Mouse (Mus musculus): ENCODE data around the gene Bglap2.
"Not testable (repeated sequence)": the region's sequence is repeated elsewhere in the genome, so short reads cannot be mapped to it uniquely, and the experiment has no call there.

Bglap2 gene

DNA sequence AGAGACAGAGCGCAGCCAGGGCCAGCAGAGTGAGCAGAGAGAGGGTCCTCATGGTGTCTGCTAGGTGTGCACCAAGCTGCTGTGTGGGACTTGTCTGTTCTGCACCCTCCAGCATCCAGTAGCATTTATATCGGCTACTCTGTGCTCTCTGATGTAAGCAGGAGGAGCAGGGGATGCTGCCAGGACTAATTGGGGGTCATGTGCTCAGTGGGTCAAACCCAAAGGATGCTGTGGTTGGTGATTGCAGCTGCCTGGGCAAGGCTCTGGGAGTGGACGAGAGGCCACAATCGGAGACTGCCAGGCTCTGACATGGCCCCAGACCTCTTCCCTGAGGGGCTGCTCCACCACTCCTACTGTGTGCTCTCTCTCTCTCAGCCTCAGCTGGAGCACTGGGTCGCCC is at the start of gene Bglap2:
Gene Bglap2 (minus strand): TSS at position 101 of the 400 bp plus-strand sequence.
- not testable (repeated sequence) for DNase-seq (ENCODE audit: low spot score)

DNA sequence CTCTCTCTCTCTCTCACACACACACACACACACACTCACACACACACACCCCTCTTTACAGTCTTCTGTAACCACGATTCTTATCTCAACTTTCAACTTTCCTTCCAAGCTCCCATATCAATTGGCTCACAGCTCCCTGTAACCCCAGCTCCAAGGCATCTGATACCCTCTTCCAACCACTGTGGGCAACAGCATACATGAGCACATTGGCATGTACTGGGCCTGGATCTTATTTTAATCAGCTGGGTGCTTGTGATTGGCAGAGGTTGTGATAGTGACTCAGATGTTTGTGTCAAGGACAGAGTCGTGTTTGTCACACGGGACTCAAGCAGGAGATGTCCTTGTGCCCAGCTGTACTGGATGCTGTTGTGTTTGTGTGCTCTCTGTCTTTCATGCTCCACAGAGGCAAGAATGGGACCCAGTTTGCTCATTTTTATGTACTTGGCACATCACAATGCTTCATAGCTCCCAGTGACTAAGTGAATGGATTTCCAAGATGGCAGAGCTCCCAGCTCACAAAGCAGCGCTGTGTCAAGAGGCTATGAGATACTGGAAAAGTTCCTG is 48.9 kb upstream of the Bglap2 start:
- DNase-seq (ENCODE audit: low spot score) = no peak

DNA sequence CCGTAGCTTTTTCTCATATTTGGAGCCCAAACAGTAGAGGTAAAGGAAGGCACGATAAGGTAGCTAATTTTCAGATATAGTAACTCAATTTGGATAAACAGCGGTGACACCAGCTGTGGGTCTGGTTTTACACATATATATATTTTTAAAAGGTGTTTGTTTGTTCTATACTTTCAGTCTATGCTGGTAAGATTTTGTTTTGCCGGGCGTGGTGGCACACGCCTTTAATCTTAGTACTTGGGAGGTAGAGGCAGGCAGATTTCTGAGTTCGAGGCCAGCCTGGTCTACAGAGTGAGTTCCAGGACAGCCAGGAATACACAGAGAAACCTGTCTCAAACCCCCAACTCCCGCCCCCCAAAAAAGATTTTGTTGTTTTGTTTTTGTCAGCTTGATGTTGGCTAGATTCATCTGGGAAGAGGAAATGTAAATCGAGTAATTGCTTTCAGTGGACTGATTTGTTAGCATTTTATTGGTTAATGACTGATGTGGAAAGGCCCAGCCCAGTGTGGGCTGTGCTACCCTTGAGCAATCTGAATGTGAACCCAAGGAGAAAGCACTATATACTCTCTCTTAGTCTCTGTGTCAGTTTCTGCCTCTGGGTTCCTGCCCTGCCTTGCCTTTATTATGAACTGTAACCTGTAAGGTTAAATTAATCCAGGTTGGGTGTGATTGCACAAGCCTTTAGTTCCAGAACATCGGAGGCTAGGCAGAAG is 47.4 kb upstream of the Bglap2 start:
- no peak for DNase-seq (ENCODE audit: low spot score)

DNA sequence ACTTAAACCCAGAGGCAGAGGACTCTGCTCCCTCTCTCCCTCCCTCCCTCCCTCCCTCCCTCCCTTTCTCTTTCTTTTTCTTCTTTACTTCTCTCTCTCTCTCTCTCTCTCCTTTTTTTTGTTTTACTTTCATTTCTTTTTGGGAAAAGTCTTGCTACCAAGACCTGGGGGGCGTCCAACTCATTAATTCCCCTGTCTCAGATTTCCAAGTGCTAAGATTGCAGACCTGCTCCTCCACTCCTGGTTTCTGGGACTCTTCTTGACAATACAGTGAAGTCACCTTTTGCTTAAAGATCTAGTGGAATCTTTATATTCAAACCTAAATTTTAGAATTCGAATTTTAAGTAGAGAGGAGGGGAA is 46.8 kb upstream of the Bglap2 start:
- no peak for DNase-seq (ENCODE audit: low spot score)

DNA sequence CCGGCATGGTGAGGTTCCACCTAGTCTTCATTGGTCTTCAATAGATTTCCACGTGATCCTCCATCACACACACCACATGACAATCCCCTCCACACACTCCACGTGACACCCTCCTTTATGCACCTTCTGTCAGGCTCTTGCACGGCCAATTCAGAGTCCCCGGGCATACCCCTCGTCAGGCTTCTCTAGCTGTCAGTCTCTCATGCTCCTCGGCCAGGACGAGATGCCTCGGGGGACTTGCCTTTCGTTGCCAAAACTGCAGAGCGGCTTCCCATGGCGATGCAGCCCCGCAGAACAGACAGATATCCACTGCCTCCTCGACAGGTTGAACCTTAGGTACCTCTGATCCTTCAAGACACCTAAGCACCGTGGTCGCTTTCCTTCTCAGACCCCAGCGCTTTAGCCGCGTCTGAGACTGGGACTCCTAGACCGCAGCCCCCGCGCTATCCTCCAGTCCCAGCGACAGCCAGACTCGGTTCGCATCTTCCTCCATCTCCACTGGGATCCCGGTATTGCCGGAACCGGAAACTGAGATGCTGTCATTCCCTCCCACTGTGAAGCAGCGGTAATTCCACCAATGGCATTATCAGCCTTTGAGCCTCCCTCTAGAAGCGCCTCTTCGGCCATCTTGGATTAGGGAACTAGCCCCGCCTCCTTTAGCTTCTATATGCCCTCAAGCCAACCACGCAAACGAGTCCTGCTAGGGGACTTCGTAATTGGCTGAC is 46.3 kb upstream of the Bglap2 start, which contains the start of gene Slc25a44:
Gene Slc25a44 (minus strand): TSS at position 535 of the 725 bp plus-strand sequence.
- peak; percentile 96 for DNase-seq (ENCODE audit: low spot score)

DNA sequence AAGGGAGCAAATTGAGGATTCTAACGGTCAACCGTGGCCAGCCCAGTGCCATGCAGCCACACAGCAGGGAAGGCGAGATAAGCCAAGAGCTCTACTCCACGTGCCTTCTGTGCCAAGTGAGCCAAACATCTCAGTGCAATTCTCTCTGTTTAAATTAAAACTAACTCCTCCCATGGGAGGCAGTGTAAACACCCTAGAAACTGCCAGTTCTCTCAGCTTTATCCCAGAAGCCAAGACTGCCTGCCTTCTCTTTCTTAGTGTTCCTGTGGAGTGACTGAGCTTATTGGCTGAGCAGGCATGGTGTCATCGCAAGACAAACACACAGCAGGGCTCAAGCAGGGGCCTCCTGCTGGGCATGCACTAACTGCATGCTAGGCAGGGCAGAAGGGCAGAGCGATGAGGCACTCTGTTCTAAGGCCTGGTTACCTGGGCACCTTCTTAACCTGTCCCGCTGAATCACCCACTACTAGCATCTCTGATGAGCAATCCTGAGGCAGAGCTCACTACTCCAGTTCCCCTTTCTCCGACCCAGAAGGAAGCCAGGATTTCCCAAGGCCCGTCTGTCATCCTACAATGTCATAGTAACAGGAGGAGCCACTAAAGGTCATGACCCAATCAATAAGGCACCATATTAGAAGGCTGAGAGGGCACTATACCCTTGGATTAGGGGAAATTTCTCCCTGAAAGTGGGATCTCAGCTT is 43.7 kb upstream of the Bglap2 start:
- DNase-seq (ENCODE audit: low spot score) = peak; percentile 56

DNA sequence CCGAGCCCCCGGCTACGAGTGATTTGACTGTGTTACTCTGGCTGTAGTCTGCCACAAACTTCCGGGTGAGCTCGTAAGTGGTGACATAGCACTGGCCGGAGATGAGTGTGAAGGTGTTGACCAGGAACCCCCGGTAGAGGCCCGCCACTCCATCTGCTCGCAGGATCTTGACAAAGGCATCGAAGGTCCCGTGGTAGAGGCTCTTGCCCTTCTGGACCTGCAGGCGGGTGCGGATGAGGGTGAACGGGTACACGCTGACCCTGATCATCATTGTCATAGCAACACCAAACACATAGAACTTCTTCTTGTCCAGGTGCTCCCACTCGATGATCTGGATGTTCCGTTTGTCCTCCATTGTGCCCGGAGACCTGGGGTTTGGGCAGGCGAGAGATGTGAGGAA is 42.3 kb upstream of the Bglap2 start:
- no peak for DNase-seq (ENCODE audit: low spot score)

DNA sequence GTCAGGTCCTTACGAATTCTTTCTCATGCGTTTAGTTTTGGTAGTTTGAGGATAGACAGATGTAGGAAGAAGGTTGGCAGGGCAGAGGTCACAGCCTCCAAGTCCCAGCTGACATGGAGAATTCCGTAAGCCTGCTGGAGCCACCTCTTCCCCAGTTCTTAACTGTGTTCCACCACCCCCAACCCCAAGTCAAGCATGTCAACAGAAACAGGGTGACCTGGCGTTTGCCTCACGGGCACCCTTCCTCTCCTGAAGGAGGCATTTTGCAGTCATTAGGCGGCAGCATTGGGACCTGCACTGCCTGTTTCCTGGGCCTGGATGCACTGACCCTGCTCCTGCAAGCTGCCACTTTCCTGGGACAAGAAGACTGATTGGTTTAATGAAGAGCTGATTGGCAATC is 39.5 kb upstream of the Bglap2 start:
- no peak for DNase-seq (ENCODE audit: low spot score)

DNA sequence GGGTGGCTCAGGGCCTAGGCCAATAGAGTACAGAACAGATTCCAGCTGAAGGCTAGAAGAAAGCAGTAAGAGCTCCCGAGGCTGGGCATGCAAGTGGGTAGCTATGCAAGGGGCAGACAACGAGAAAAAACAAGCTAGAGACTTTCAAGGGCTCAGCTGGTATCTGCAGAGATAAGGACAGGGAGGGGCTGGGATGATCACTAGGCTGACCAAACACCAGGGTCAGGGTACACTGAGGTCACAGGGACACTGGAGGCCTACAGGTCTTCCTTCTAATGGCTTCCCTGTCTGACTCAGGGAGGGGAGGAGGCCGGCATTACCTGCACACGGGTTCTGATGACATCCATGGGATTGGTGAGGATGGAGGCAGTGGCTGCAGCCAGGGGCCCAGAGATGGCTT is 37.2 kb upstream of the Bglap2 start:
- peak; percentile 85 for DNase-seq (ENCODE audit: low spot score)

DNA sequence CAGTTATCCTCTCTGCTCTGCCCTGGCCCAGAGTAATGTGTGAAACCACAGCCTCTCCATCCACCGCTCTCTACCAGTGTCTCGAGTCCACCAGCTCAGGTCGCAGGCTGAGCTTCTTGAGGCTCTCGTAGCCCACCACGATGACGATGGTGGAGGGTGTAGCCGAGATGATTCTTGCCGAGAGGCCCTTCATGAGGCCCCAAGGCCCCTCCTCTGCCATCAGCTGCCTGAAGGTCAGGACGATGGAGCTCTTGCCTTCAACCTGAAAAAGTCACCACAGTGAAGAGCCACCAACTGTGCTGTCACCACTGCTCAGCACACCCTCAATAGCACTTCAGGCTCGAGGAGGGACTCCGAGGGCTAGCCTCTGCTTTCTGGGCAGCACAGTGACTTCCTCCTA is 34.1 kb upstream of the Bglap2 start:
- DNase-seq (ENCODE audit: low spot score) = no peak

DNA sequence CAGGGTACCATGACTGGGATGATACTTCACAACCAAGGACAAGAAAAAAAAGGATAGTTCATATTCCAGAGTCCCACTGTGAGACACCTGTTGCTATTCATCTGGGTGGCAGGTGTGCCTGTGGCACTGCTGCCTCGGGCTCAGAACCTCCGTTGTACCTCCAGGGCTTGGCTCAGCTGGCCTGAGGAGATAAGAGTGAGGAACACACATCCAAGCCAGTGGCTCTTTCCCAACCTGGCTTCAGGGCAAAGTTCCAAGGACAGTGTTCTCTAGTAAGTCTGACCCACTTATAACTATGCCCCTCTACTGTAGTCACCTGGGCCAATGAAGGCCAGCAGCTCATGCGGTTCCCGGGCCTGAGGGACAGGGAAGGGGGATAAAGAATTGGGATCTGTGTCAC is 33.2 kb upstream of the Bglap2 start:
- peak; percentile 64 for DNase-seq (ENCODE audit: low spot score)

DNA sequence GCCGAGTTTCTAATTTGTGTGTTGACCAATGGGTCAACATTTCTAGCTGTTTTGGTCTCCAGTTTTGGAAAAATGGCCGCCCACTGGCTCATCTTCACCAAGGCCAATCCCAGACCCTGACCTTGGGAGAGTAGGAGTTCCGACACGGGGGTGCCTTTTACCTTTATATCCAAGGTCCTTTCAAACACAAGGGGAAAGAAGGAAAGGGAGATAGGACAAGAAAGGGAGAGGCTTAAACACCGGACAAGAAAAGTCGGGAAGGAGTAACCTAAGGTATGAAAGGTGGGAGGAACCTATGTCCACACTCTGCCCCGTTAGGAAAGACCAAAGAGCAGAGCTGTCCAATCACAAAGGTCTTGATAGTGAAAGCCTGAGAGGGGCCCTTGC is 32.1 kb upstream of the Bglap2 start:
- peak; percentile 81 for DNase-seq (ENCODE audit: low spot score)

DNA sequence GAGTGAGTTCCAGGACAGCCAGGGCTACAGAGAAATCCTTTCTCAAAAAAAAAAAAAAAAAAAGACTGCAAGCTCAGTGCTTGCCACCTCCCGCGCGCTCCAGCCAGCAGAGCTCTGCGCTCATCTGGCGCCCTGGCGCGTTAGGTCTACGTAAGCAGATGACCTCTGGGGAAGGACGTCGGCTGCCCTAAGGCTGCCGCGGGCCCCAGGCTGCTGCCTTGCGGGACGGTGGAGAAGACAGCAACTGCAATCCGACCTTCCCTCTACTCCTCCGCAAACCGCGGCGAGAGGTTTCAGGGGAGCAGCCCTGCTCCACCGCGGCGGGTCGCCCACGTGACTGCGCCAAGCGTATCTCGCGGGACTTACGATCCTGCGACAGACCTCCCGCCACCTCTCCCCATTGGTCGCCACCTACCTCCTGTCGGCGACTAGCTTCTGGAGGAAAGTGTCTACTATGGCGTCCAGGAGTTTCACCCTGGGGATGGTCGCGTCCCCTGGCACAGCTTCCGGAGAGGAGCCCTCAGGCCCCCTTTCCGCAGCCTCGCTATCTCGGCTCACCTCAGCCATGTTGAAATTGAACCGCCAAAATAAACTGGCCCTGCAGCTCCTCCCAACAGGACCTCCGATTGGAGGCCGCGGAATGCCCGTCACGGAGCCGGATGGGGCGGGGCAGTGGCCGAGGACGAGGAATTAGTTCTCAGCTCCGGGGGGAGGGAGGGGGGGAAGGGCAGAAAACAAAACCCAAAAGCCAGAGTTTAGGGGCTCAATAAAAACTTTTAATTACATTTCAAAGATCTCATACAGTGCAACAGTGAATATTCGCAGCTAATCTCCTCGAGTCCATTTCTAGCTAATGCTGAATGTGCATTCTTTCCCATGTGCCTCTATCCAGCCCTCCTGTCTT is 31.5 kb upstream of the Bglap2 start, which contains the start of gene Pmf1:
Gene Pmf1 (minus strand): TSS at position 591 of the 904 bp plus-strand sequence.
- DNase-seq (ENCODE audit: low spot score) = peak; percentile 97

DNA sequence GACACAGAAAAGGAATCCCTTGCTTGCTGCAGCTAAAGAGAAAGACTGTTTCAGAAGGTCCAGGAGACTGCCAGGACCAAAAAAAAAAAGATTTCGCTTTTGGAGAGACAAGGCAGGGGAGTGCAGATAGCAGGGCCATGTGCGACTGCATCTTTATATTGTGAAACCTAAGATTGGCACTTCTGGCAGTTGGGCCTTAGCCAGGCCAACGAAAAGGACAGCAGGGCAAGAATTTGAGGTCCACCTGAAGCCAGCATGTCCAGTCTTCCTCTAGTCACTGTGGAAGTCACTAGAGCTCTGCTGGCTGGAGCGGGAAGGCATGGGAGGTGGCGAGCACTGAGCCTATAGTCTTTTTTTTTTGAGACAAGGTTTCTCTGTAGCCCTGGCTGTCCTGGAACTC is 30.5 kb upstream of the Bglap2 start:
- DNase-seq (ENCODE audit: low spot score) = no peak

DNA sequence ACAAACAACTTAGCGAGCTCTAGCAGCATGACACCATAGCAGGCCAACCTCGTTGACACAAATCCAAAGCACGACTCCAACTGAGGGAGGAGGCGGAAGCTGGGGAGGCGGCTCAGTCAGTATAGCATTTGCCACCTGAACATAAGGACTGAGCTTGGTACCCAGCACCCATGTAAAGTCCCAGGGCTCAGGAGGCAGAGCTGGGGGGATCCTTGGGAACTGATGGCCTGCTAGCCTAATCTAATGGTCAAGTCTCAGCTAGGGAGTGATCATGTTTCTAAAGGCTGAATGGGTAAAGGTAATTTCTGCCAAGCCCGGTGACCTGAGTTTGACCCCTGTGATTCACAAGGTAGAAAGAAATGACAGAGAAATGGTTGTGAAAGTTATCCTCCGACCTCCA is 29.0 kb upstream of the Bglap2 start:
- no peak for DNase-seq (ENCODE audit: low spot score)

DNA sequence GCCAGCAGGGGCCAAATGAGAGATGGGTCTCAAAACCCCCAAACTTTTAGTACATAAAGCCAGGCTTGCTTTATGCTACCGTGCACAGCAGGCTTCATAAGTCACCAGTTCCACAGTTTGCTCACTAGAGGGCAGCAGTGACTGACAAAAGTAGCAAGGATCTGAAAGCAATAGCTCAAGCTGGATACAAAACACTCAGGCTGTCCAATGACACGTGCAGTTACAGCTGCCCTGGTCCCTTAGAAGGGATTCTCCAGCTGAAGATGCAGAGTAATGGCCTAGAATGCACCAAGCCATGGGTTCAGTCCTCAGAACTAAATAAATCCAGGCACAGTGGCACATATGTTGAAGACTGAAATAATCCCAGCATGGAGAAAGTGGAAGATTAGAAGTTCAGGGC is 28.6 kb upstream of the Bglap2 start:
- DNase-seq (ENCODE audit: low spot score) = peak; percentile 71

DNA sequence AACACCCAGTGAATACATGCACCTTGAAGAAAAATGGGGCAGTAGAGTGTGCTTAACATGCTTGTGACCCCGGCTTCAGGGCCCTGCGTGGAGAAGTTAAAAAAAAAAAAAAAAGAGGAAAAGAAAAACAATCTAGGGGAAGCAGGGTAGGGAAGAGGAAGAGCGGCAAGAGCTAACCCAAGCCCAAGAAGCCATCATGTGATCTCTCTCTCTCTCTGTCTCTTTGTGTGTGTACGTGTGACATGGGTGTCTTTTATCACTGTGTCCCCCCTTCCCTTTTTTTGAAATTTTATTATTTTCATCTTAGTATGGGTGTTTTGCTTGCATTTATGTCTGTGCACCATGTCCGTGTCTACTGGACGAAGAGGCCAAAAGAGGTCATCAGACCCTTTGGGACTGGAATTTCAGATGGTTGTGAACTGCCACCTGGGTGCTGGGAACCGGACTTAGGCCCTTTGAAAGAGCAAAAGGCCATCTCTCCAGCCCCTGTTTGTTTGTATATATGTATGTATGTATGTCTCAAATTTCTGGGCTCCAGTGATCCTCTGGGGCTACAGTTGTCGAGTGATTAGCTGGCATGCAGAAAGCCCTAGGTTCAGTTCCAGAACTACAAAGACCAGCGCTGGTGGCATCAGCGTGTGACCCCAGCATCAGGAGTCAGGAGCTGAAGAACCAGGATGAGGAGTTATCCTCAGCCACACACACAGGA is 25.2 kb upstream of the Bglap2 start:
- no peak for DNase-seq (ENCODE audit: low spot score)

DNA sequence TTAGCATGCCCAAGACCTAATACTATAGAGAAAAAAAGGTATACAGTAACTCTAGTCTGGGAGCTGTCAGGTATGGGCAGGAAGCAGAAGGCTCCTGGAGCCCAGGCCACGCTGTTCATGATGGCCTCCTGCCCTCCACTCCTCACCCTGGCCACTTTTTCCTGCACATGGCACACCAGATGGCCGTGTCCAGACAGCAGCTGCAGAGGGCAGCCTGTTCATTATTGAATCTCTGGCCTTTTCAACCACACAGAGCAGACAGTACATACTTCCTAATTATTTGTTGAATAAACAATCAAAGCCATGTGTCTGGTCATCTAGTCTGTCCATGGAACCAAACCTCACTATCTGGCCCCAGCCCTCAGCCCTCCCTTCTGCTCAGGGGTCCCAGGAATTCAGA is 20.2 kb upstream of the Bglap2 start:
- DNase-seq (ENCODE audit: low spot score) = no peak

DNA sequence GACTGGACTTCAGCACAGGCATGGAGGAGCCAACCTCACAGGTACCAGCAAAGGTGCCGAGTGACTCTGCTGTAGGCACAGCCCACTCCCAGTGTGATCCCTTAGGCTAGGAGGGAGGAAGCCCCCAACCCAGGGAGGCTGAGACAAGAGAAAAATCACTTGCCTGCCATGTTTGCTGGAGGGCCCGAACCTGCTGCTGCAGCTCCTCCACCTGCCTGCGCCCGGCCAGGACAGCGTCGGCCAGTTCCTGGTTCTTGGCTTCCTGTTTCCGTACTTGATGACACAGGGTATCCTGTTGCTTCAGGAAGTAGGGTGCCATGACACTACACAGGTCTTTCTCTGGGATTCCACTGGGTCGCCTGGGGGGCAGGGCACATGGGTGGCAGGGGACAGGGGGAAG is 17.2 kb upstream of the Bglap2 start:
- no peak for DNase-seq (ENCODE audit: low spot score)

DNA sequence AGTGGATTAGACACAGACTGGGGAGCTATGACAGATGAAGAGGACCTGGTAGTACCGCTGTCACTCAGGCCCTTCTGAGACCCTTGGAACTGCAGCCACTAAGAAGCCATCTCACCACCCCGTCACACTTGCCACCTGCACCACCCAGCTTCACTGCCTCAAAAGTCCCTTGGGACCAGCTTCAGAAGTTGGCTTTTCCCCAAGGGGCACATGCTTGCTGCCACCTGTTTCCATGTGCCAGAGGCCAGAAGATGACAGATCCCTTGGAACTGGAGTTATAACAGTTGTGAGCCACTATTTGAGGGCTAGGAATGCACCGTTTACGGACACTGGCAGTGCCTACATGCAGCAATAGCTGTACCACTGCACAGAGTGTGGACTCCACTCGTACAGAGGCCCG is 16.8 kb upstream of the Bglap2 start:
- DNase-seq (ENCODE audit: low spot score) = no peak

DNA sequence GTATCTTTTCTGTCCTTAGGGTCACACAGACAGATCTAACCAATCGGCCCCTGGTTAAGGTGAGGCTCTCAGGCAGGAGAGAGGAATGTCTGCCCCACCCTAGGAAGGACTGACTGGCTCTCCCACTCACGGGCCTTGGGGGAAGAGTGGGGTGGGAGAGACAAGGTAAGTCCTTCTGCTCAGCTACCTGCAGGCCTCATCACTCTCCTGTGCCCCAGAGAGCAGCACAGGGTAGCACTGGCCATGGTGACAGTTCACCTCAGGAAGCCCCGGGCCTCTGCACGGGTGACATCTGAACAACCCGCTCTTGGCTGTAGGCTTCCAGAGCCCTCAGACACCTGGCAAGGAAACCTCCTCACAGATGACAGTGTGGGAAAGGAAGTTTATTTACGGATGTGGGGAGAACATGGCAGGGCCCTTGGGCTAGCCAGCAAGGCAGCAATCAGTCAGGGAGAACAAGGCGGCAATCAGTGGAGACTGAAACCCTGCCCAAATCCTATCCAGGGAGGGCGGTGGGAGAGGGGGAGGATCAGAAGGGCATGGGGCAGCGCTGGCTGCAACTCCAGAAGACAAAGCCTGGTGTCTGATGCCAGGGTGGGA is 15.4 kb upstream of the Bglap2 start:
- DNase-seq (ENCODE audit: low spot score) = no peak
